In the genomic region with DNA sequence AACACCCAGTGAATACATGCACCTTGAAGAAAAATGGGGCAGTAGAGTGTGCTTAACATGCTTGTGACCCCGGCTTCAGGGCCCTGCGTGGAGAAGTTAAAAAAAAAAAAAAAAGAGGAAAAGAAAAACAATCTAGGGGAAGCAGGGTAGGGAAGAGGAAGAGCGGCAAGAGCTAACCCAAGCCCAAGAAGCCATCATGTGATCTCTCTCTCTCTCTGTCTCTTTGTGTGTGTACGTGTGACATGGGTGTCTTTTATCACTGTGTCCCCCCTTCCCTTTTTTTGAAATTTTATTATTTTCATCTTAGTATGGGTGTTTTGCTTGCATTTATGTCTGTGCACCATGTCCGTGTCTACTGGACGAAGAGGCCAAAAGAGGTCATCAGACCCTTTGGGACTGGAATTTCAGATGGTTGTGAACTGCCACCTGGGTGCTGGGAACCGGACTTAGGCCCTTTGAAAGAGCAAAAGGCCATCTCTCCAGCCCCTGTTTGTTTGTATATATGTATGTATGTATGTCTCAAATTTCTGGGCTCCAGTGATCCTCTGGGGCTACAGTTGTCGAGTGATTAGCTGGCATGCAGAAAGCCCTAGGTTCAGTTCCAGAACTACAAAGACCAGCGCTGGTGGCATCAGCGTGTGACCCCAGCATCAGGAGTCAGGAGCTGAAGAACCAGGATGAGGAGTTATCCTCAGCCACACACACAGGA, we compare ENCODE assay signal across 34 mouse cellular contexts. TPM values are rescaled to one million over a fixed set of nuclear protein-coding genes. Genes with fewer than 3 reads are reported as not detected.
DNase-seq lines count a peak whose midpoint lies in the region; ATAC-seq and TF ChIP-seq lines count a peak whose summit lies in the region.
"Had no signal": no experiment of that assay in that cellular context is flagged by ENCODE, and none has a peak within 500 bp of the region (broad histone marks: within the 10 kb centered on the region; RNA-seq: fewer than 3 reads in every experiment).

No protein-coding gene starts in this region.

- H3K9ac ChIP-seq in kidney, embryonic 15.5 days = no peak overlapping the region
- H3K9ac ChIP-seq: embryonic facial prominence, embryonic 12.5 days; forebrain, embryonic 13.5 days; heart, embryonic 12.5 days; heart, embryonic 15.5 days; hindbrain, embryonic 14.5 days had no signal

- no peak overlapping the region for H3K27ac ChIP-seq in heart, embryonic 10.5 days
- peak overlapping the region; percentile 82 for H3K27ac ChIP-seq in bone marrow macrophage, adult 2 months (ENCODE audit: insufficient read depth, low read depth, low read length)
- no peak overlapping the region for H3K27ac ChIP-seq in kidney, embryonic 15.5 days
- H3K27ac ChIP-seq: embryonic facial prominence, embryonic 12.5 days; forebrain, embryonic 10.5 days; forebrain, embryonic 13.5 days; gastrocnemius, adult 2 months; heart, adult 2 months; heart, embryonic 15.5 days; hindbrain, embryonic 14.5 days; hindbrain, postnatal 0 days had no signal

- no peaks in the 10 kb centered on the region for H3K27me3 ChIP-seq in heart, embryonic 10.5 days (ENCODE audit: insufficient read depth, poor library complexity, severe bottlenecking)
- H3K27me3 ChIP-seq in kidney, embryonic 15.5 days = no peaks in the 10 kb centered on the region
- H3K27me3 ChIP-seq: embryonic facial prominence, embryonic 12.5 days; forebrain, embryonic 13.5 days; heart, embryonic 12.5 days; heart, embryonic 15.5 days had no signal

- intact Hi-C loops in heart, postnatal 14 days (cut with DNase I) = no loop called here

- no peak overlapping the region for H3K4me3 ChIP-seq in heart, embryonic 10.5 days
- H3K4me3 ChIP-seq in bone marrow macrophage, adult 2 months (ENCODE audit: insufficient read depth, low read length) = no peak overlapping the region
- no peak overlapping the region for H3K4me3 ChIP-seq in kidney, embryonic 15.5 days (replicated peaks)
- H3K4me3 ChIP-seq: embryonic facial prominence, embryonic 12.5 days; forebrain, embryonic 10.5 days; forebrain, embryonic 13.5 days; gastrocnemius, adult 2 months; heart, adult 2 months; heart, embryonic 12.5 days; heart, embryonic 15.5 days had no signal

- H3K36me3 ChIP-seq in heart, embryonic 10.5 days = peaks cover 42% of the 10 kb centered on the region
- peaks cover 52% of the 10 kb centered on the region for H3K36me3 ChIP-seq in kidney, embryonic 15.5 days

- ATAC-seq in granulocyte monocyte progenitor cell, adult 5-6 weeks (replicated peaks; ENCODE audit: poor library complexity, severe bottlenecking) = peak; percentile 69
- ATAC-seq in megakaryocyte progenitor cell, adult 5-6 weeks (replicated peaks; ENCODE audit: poor library complexity) = peak; percentile 21; the same call in 1 of the 2 replicates
- no peak for ATAC-seq in kidney, embryonic 15.5 days (replicated peaks; ENCODE audit: low FRiP score)
- ATAC-seq: activated CD4-positive, CD25-positive, alpha-beta regulatory T cell, adult 4 months; CD4-positive, CD25-positive, alpha-beta regulatory T cell, adult 4 months; forebrain, embryonic 13.5 days; forebrain, embryonic 16.5 days; hindbrain, postnatal 0 days; inflammation-experienced regulatory T-cells, adult 6 months; intestine, embryonic 16.5 days had no signal

- DNase-seq in heart, embryonic 10.5 days (ENCODE audit: low spot score) = peak; percentile 66
- no peak for DNase-seq in heart, postnatal 14 days
- DNase-seq in right cerebral cortex, postnatal 36 days (ENCODE audit: low spot score in 2 of 2) = no peak
- no peak for DNase-seq in gastrocnemius, adult 18-20 months (ENCODE audit: low spot score)
- DNase-seq: adrenal gland, adult 8-10 months; adrenal gland, postnatal 25 days; cerebellum, adult 11-12 months; cerebellum, adult 8-10 months; cerebellum, postnatal 10 days; cerebellum, postnatal 36 days; gastrocnemius, adult 2 months; gastrocnemius, postnatal 14 days; heart, adult 2 months; heart, postnatal 10 days; heart, postnatal 4 days had no signal

- no peak overlapping the region for H3K4me2 ChIP-seq in kidney, embryonic 15.5 days
- H3K4me2 ChIP-seq: embryonic facial prominence, embryonic 12.5 days; forebrain, embryonic 13.5 days; heart, embryonic 12.5 days; heart, embryonic 15.5 days; hindbrain, embryonic 14.5 days had no signal

- no peaks in the 10 kb centered on the region for H3K9me3 ChIP-seq in heart, embryonic 10.5 days
- H3K9me3 ChIP-seq in kidney, embryonic 15.5 days (replicated peaks) = no peaks in the 10 kb centered on the region
- H3K9me3 ChIP-seq: embryonic facial prominence, embryonic 12.5 days; forebrain, embryonic 10.5 days; forebrain, embryonic 13.5 days; heart, embryonic 12.5 days; heart, embryonic 15.5 days had no signal

- peaks cover 19% of the 10 kb centered on the region for H3K4me1 ChIP-seq in heart, embryonic 10.5 days
- H3K4me1 ChIP-seq in bone marrow macrophage, adult 2 months (ENCODE audit: control insufficient read depth, insufficient read depth, low read length) = peaks cover 19% of the 10 kb centered on the region
- peaks cover 27% of the 10 kb centered on the region for H3K4me1 ChIP-seq in kidney, embryonic 15.5 days

- no peak for TF ChIP-seq POLR2A in bone marrow macrophage, adult 2 months (IDR thresholded peaks at IDR 0.05; ENCODE audit: borderline replicate concordance, low read depth, low read length)

- TF ChIP-seq CTCF in bone marrow macrophage, adult 2 months (IDR thresholded peaks at IDR 0.05; ENCODE audit: low read depth, low read length) = no peak

- 93% methylated on average over 10 of the region's 10 CpGs for WGBS in heart, embryonic 10.5 days
- 83% methylated on average over 10 of the region's 10 CpGs for WGBS in kidney, embryonic 15.5 days

RNA-seq across cellular contexts. Expression of a gene that starts 6.5 kb away (rescaled TPM):
- polyA plus RNA-seq in heart, embryonic 10.5 days (2016; fragmentation: Nextera tagmentation; extraction: Ambion mirVana) = 131 and 149 TPM in 2 replicates
- 10 to 100 TPM; 23.9 to 25.0 TPM for total RNA-seq in heart, postnatal 14 days (2021)
- polyA plus RNA-seq in bone marrow macrophage, adult 2 months (2012; ENCODE audit: insufficient read depth, insufficient read length, missing spikeins) = 55.0 and 59.7 TPM in 2 replicates
- 115 and 122 TPM in 2 replicates for total RNA-seq in granulocyte monocyte progenitor cell, adult 5-6 weeks (2014; fragmentation: Nextera tagmentation)
- total RNA-seq in granulocyte monocyte progenitor cell, adult 5-6 weeks (2017) = 128 and 141 TPM in 2 replicates
- 161 and 165 TPM in 2 replicates for total RNA-seq in megakaryocyte progenitor cell, adult 5-6 weeks (2015)
- total RNA-seq in megakaryocyte progenitor cell, adult 5-6 weeks (2017) = 121 and 129 TPM in 2 replicates
- total RNA-seq in gastrocnemius, adult 18-20 months (2021) = 10 to 100 TPM; 16.9 to 17.4 TPM
- polyA plus RNA-seq in kidney, embryonic 15.5 days (2015; fragmentation: Nextera tagmentation; extraction: Ambion mirVana) = 152 TPM in 2 replicates

RNA-seq across cellular contexts. Expression of a gene that starts 19.4 kb away (rescaled TPM):
- not detected in 2 replicates for polyA plus RNA-seq in heart, embryonic 10.5 days (2016; fragmentation: Nextera tagmentation; extraction: Ambion mirVana)
- total RNA-seq in heart, postnatal 14 days (2021) = not detected
- not detected in 2 replicates for polyA plus RNA-seq in bone marrow macrophage, adult 2 months (2012; ENCODE audit: insufficient read depth, insufficient read length, missing spikeins)
- not detected in 2 replicates for total RNA-seq in granulocyte monocyte progenitor cell, adult 5-6 weeks (2014; fragmentation: Nextera tagmentation)
- not detected in 2 replicates for total RNA-seq in granulocyte monocyte progenitor cell, adult 5-6 weeks (2017)
- not detected in 2 replicates for total RNA-seq in megakaryocyte progenitor cell, adult 5-6 weeks (2015)
- not detected in 2 replicates for total RNA-seq in megakaryocyte progenitor cell, adult 5-6 weeks (2017)
- total RNA-seq in gastrocnemius, adult 18-20 months (2021) = not detected
- polyA plus RNA-seq in kidney, embryonic 15.5 days (2015; fragmentation: Nextera tagmentation; extraction: Ambion mirVana) = 5.6 TPM in 1 of 2 replicates, not detected in the other
- total RNA-seq: adrenal gland, postnatal 25 days; gastrocnemius, adult 2 months; gastrocnemius, postnatal 14 days; heart, adult 2 months; heart, postnatal 10 days; heart, postnatal 4 days; hindbrain, postnatal 0 days had no signal
- polyA plus RNA-seq: activated CD4-positive, CD25-positive, alpha-beta regulatory T cell, adult 4 months; CD4-positive, CD25-positive, alpha-beta regulatory T cell, adult 4 months; cortical plate, adult 2 months; embryonic facial prominence, embryonic 12.5 days; forebrain, embryonic 16.5 days; heart, adult 2 months; heart, embryonic 12.5 days; heart, embryonic 15.5 days; hindbrain, embryonic 11.5 days; hindbrain, embryonic 14.5 days; hindbrain, postnatal 0 days; inflammation-experienced regulatory T-cells, adult 6 months; intestine, embryonic 16.5 days had no signal

RNA-seq across cellular contexts. Expression of a gene that starts 21.3 kb away (rescaled TPM):
- polyA plus RNA-seq in heart, embryonic 10.5 days (2016; fragmentation: Nextera tagmentation; extraction: Ambion mirVana) = 16.8 and 17.5 TPM in 2 replicates
- total RNA-seq in heart, postnatal 14 days (2021) = 10 to 100 TPM; 13.1 to 14.2 TPM
- 14.0 and 17.5 TPM in 2 replicates for polyA plus RNA-seq in bone marrow macrophage, adult 2 months (2012; ENCODE audit: insufficient read depth, insufficient read length, missing spikeins)
- 13.1 and 13.5 TPM in 2 replicates for total RNA-seq in granulocyte monocyte progenitor cell, adult 5-6 weeks (2014; fragmentation: Nextera tagmentation)
- 11.6 and 13.8 TPM in 2 replicates for total RNA-seq in granulocyte monocyte progenitor cell, adult 5-6 weeks (2017)
- total RNA-seq in megakaryocyte progenitor cell, adult 5-6 weeks (2015) = 10.3 and 11.1 TPM in 2 replicates
- total RNA-seq in megakaryocyte progenitor cell, adult 5-6 weeks (2017) = 16.2 and 17.9 TPM in 2 replicates
- total RNA-seq in gastrocnemius, adult 18-20 months (2021) = 10 to 100 TPM; 18.4 to 19.1 TPM
- polyA plus RNA-seq in kidney, embryonic 15.5 days (2015; fragmentation: Nextera tagmentation; extraction: Ambion mirVana) = 17.5 and 17.6 TPM in 2 replicates

RNA-seq across cellular contexts. Expression of a gene that starts 25.2 kb away (rescaled TPM):
- polyA plus RNA-seq in heart, embryonic 10.5 days (2016; fragmentation: Nextera tagmentation; extraction: Ambion mirVana) = not detected in 2 replicates
- total RNA-seq in heart, postnatal 14 days (2021) = not detected
- polyA plus RNA-seq in bone marrow macrophage, adult 2 months (2012; ENCODE audit: insufficient read depth, insufficient read length, missing spikeins) = not detected in 2 replicates
- not detected in 2 replicates for total RNA-seq in granulocyte monocyte progenitor cell, adult 5-6 weeks (2014; fragmentation: Nextera tagmentation)
- total RNA-seq in granulocyte monocyte progenitor cell, adult 5-6 weeks (2017) = not detected in 2 replicates
- not detected in 2 replicates for total RNA-seq in megakaryocyte progenitor cell, adult 5-6 weeks (2015)
- not detected in 2 replicates for total RNA-seq in megakaryocyte progenitor cell, adult 5-6 weeks (2017)
- total RNA-seq in gastrocnemius, adult 18-20 months (2021) = not detected
- 3.4 TPM in 1 of 2 replicates, not detected in the other for polyA plus RNA-seq in kidney, embryonic 15.5 days (2015; fragmentation: Nextera tagmentation; extraction: Ambion mirVana)
- total RNA-seq: gastrocnemius, adult 2 months; gastrocnemius, postnatal 14 days; gastrocnemius, postnatal 4 days; heart, adult 2 months; heart, postnatal 10 days; heart, postnatal 4 days; hindbrain, postnatal 0 days had no signal
- polyA plus RNA-seq: activated CD4-positive, CD25-positive, alpha-beta regulatory T cell, adult 4 months; CD4-positive, CD25-positive, alpha-beta regulatory T cell, adult 4 months; cortical plate, adult 2 months; embryonic facial prominence, embryonic 12.5 days; forebrain, embryonic 10.5 days; forebrain, embryonic 13.5 days; forebrain, embryonic 16.5 days; heart, embryonic 12.5 days; heart, embryonic 15.5 days; hindbrain, embryonic 11.5 days; hindbrain, embryonic 14.5 days; hindbrain, postnatal 0 days; inflammation-experienced regulatory T-cells, adult 6 months; intestine, embryonic 16.5 days had no signal

RNA-seq across cellular contexts. Expression of a gene that starts 31.1 kb away (rescaled TPM):
- 0.44 TPM in 1 of 2 replicates, not detected in the other for polyA plus RNA-seq in heart, embryonic 10.5 days (2016; fragmentation: Nextera tagmentation; extraction: Ambion mirVana)
- not detected for total RNA-seq in heart, postnatal 14 days (2021)
- polyA plus RNA-seq in bone marrow macrophage, adult 2 months (2012; ENCODE audit: insufficient read depth, insufficient read length, missing spikeins) = not detected in 2 replicates
- not detected in 2 replicates for total RNA-seq in granulocyte monocyte progenitor cell, adult 5-6 weeks (2014; fragmentation: Nextera tagmentation)
- total RNA-seq in granulocyte monocyte progenitor cell, adult 5-6 weeks (2017) = not detected in 2 replicates
- total RNA-seq in megakaryocyte progenitor cell, adult 5-6 weeks (2015) = not detected in 2 replicates
- not detected in 2 replicates for total RNA-seq in megakaryocyte progenitor cell, adult 5-6 weeks (2017)
- total RNA-seq in gastrocnemius, adult 18-20 months (2021) = not detected
- polyA plus RNA-seq in kidney, embryonic 15.5 days (2015; fragmentation: Nextera tagmentation; extraction: Ambion mirVana) = 0.39 and 0.48 TPM in 2 replicates
- total RNA-seq: gastrocnemius, adult 2 months; gastrocnemius, postnatal 14 days; heart, adult 2 months; heart, postnatal 10 days; heart, postnatal 4 days; hindbrain, postnatal 0 days had no signal
- polyA plus RNA-seq: activated CD4-positive, CD25-positive, alpha-beta regulatory T cell, adult 4 months; CD4-positive, CD25-positive, alpha-beta regulatory T cell, adult 4 months; forebrain, embryonic 13.5 days; forebrain, embryonic 16.5 days; heart, adult 2 months; heart, embryonic 15.5 days; inflammation-experienced regulatory T-cells, adult 6 months had no signal

Comparison
In these comparisons a context has a peak if more than half of its experiments do, and no peak if none do; other contexts are left out.
1. RNA of a gene that starts 6.5 kb away (total RNA-seq): 121 to 165 TPM in megakaryocyte progenitor cell, adult 5-6 weeks and 115 to 141 TPM in granulocyte monocyte progenitor cell, adult 5-6 weeks; 23.9 to 25.0 TPM in heart, postnatal 14 days and 16.9 to 17.4 TPM in gastrocnemius, adult 18-20 months; every median in the first group is over 4 times any median in the second.